Mouse (Mus musculus): ENCODE results near the gene Tmem179b.
"Not testable (repeated sequence)": the region's sequence is repeated elsewhere in the genome, so short reads cannot be mapped to it uniquely, and the experiment has no call there.

Gene Tmem179b

DNA sequence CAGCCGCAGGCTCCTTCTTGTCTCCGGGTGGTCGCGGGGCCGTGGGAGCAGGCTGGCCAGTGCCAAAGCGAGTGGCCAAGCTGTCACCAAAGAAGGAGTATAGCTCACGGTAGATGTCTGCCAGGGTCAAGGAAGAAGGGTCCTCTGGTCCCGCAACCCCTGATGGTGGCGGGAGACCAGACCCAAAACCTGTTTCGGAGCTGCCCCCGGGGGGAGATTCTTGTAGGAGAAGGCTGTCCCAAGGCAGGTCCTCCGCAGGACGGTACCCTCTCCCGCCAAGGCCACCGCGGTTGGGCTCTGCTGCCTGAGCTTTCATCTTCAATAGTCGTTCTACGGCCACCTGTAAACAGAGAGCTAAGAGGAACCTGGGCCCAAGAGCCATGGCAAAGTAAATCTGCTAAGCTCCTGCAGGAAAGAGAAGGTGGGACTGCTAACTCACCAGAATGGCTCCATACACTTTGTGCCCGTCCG lies 719 bp upstream of the Tmem179b start:
- DNase-seq, result peak; percentile 10

DNA sequence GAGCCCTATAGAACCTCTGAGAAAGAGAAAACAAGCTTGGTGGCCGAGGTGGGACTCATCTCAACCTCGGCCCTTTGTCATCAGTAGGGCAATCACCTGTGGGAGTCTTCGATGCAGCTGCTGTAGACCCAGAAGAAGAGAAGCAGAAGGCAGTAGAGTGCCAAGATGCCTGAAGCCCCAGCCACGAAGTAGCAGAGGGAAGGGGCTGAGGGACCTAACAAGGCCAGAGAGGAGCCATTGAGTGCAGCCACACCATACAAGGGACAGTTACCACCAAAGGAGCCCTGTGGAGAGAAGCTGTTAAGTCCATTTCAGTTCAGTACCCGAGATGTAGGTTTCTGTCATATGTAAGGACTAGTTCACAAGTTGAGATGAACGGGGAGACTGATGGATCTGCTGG lies 858 bp downstream of the Tmem179b start:
- no peak for DNase-seq

DNA sequence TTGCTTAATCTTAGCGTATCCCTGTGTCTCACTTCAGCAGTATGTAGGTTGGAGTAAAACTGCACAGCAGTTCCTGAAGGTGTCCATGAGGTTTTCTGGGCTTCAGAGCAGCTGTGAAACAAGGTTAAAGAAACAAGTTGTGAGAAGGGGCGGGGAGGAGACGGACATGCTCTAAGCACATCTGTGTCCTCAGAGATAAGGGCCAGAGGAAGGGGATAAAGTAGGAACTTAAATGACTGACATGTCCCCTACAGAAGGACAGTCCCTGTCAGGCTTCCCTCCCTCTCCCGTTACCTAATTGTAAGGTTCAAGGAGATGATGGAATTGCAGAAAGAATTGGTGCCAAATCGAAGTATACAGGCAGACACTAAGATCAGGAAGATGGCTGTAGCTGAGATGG lies 1.3 kb downstream of the Tmem179b start:
- DNase-seq, result no peak

DNA sequence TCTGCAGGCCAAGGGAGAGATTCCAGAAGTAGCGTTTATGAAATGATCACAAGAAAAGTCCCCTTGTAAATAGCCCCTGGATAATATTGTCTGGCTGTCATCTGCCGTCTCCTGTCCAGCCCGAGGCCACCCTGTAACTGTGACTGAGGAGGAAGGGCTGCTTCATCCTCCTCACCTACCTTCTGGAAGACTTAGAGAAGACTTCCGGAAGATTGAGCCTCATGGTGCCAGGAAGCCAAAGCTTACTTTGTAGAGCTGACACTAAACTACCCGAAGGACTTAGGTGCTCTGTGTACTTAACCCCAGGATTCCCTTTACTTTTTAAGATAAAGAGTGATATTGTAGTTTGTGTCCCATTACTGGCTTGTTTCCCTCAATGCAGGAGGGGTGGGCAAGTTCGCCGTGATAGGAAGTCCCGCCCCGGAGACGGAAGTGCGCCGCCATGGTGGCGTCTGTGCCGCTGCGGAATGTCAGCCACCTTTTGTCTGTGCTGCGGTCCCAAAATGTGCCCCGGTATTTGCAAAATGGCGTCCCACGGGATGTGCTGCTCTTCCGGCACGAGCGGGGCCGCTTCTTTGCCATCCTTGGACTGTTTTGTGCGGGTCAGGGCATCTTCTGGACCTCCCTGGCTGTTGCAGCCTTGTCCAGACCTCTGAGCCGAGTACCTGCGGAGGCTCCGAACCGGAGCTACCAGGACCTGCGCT lies 3.5 kb downstream of the Tmem179b start, which contains the start of gene Tmem223:
Gene Tmem223, plus strand, starts transcription at position 430 of the 704 bp plus-strand sequence.
- DNase-seq, result peak; percentile 84

DNA sequence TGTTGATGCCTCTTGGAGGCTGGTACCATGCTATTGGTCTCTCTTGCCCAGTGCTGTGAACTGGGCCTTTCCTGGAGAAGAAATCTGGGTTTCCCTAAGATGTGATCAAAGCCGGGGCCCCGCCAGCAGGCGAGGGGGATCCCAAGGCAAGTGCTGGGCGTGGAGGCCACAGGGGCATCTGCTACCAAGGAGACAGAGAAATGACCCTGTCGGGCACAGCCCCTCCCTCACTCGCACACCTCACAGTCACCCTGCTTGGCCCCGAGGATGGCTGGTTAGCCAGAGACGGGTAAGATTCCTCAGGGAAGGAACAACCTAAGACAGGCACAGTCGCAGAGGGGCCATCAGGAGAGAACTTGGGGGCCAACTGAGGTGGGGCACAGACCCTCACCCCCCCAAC lies 8.7 kb downstream of the Tmem179b start:
- DNase-seq, result no peak

DNA sequence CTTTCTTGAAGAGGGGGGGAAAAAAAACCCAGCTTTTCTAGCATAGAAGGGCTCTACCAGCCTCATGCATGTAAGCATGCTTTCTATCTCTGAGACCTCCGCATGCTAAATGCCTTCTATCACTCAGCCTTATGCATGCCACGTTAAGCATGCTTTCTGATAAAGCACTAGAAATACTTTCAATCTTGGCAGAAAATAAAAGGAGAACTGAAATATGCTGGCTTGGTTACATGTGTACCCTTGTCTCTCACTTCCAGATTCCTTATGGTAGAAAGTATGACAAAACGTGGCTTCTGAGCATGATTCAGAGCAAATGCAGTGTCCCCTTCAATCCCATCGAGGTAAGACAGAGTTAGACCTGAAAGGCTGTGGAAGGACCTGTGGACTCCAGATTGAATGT lies 11.0 kb downstream of the Tmem179b start:
- DNase-seq, result no peak

DNA sequence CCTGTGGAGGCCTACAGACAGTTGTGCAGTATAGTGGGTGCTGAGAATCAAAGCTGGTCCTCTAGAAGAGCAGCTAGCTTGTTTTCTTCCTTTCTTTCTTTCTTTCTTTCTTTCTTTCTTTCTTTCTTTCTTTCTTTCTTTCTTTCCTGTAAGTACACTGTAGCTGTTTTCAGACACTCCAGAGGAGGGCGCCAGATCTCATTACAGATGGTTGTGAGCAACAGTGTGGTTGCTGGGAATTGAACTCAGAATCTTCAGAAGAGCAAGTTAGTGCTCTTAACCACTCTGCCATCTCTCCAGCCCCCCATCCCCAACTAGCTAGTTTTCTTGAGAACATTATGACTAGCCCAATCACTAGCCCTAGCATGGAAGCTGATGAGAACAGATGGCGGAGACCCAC lies 13.5 kb downstream of the Tmem179b start:
- DNase-seq, result no peak

DNA sequence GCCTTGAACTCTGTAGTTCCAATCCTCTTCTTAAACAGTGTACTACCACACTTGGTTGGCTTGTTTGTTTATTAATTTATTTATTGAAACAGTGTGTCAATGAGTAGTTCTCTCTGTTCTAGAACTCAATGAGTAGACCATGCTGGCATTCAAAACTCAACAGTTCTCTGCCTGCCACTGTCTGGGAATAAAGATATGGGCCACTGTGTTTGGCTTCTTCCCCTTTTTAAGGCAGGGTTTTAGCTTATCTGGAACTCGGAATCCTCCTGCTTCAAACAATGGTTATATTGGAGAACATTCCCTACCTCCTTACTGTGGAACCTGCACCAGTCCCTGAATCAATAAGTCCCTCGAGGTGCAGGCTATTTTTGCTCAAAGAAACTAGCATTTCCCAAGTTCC lies 15.4 kb downstream of the Tmem179b start:
- no peak for DNase-seq

DNA sequence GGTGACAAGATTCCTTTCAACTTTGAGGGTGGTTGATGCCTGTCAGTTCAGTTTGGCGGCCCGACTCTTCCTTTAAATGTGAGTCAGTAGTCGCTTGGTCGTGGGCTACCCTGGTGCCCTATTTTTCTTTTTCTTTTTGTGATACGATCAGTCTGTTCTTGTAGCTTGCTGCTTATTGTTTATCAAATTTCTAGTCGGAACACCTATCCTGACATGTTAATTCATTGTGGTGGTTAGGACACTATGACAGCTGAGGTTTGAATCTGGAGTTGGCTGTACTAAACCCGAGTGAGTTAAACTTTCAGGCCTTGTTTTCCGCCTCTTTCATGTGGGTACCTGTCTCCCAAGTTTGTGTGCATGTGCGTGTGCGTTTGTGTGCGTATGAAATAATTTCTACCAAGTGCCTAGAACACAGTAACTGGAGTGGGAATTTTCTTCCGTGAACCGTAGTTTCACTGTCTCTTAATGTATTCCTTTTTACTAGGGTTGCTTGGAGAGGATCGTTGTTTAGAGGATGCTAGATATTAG lies 16.7 kb downstream of the Tmem179b start:
- DNase-seq, result no peak

DNA sequence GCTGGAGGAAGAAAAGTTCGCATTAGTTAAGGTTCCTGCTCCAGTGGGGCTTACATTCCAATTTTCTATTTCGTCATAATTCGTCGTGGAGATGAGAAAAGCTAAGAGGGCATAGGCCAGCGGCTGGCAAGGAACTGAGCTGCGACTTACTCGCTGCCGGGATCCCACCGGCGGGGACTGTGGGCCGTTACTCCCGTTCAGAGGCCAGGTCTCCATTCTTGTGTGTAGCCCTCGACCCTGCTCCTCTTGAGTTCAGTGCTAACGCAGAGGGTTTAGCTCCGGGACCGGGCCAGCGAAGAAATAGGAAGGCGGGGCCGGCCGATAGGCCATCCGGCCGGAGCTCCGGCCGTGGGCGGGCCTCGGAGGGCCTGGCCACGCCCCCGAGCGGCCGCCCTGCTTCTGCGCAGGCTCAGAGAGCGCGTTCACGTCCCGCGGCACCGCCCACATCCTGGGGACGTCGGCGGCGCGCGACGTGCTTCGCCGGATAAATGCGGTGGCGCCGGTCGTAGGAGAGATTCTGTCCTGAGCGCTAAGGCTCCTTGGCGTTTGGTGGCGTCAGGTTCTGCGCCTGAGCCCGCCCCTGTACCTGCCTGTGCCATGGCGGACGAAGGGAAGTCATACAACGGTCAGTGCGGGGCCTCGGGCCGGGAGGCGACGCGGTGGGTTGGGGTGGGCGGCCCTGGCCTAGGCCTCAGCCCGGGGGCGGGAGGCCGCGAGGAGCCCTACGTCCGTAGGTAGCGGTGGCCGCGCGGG lies 17.5 kb downstream of the Tmem179b start, which contains the start of gene Nxf1:
Gene Nxf1, plus strand, starts transcription at position 439 of the 753 bp plus-strand sequence.
- DNase-seq, result peak; percentile 96

DNA sequence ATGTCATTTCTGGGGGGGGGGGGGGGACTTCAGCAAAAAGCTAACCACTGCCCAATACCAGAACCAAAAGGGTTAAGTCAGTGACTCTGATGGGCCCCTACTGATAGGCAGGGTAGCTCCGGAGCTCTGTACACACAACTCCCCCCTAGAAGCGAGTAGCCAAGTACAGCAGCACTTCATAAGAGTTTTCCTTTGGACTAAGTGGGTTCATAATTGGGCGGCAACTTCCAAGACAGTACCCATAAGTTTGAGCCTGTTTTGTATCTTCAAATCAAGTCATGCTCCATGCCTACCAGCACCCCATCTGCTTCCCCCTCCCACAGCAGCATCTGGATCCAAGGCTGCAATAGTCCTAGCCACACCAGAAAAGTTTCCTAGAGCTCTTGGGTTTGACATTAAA lies 18.6 kb downstream of the Tmem179b start:
- no peak for DNase-seq

DNA sequence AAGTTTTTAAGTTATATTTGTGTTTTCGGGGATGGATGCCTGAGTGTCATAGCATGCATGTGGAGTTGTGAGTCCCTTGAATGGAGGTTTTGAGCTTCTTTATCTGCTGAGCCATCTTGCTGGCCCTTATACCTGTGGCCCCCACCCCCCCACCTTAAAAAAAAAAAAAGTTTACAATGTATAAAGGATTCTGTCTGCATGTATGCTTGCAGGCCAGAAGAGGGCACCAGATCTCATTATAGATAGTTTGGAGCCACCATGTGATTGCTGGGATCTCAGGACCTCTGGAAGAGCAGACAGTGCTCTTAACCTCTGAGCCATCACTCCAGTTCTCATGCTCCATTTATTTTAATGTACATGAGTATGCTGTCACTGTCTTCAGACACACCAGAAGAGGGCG lies 26.9 kb downstream of the Tmem179b start:
- DNase-seq, result no peak

DNA sequence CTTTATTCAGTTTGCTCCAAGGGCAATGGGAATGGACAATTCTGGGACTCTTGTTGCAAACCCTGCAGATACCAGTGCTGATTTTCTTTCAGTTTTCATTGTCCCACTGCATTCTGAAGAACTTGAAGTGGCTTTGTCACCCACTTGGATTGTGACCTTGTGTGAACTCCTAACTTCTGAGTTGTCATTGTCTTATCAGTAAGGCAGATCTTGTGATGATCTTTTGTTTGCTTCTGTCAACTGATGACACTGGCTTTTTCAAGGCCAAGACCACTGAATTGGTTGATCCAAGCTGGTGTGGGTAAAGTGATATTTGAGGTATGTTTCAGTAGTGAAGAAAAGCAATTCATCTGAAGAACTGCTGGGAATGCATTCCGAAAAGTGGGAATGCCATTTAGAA lies 28.9 kb downstream of the Tmem179b start:
- DNase-seq, result no peak

DNA sequence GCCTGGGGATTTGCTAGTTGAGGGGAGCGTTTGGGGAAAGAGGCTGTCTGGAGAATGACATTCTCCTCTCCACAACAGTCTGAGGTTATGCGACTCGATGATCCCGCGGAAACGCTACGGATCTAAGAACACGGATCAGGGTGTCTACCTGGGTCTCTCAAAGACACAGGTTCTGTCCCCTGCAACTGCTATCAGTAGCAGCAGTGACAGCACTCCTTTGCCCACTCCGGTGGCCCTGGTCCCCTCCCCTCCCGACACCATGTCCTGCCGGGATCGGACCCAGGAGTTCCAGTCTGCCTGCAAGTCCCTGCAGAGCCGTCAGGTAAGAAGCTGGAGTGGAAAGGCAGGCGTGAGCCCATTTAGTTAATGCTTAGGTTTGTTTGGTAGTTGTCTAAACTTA lies 32.1 kb downstream of the Tmem179b start:
- no peak for DNase-seq

DNA sequence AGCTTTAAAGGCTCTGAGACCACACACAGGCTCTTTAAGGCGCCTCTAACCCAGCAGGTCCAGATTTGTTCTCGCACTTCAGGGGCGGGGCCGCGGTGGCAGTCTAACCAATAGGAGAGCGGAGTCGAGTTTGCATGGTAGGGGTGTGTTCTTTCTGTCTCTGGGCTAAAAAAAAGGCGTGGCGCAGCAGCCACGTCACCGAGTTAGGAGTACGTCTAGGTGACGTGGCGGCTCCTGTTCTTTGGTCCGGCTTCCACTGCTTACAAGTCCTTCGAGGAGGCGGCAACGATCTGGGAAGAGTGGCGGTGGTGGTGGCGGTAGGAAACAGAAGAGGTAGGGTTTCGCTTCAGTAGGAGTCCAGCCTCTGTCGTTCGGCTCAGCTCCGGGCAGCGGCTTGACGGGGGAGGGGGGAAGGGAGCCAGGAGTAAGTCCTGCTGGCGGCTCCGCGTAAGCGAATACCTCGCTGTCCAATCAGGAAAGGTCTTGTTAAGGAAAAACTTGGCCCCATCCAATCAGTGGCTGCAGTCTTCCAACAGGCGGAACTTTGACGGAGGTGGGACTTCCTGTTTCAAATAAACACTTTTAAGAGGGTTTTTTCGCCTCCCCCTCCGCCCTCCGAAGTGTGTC lies 32.9 kb downstream of the Tmem179b start, which contains the start of gene Stx5a:
Gene Stx5a, plus strand, starts transcription at position 171 of the 627 bp plus-strand sequence.
- peak; percentile 94 for DNase-seq

DNA sequence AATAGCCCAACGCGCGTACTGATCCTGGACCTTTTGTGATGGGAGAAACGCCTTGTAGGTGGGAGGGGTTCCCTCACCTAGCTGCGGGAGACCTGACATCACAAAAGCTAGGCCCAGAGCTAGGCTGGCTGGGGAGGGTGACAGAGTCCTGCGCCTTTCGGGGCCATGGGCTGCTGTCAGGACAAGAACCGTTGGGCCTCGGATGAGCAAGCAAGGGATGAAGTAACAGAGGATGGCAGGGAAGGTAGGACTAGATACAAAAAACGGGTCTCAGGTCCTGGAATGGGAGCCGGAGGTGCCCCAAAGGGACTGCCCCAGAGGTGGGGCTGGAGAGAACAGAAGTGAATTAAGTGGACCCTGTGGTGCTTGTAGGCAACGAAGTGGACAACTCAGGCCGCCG lies 33.7 kb downstream of the Tmem179b start, which contains the start of gene 1700092M07Rik:
Gene 1700092M07Rik, plus strand, starts transcription at position 116 of the 400 bp plus-strand sequence.
- DNase-seq, result no peak

DNA sequence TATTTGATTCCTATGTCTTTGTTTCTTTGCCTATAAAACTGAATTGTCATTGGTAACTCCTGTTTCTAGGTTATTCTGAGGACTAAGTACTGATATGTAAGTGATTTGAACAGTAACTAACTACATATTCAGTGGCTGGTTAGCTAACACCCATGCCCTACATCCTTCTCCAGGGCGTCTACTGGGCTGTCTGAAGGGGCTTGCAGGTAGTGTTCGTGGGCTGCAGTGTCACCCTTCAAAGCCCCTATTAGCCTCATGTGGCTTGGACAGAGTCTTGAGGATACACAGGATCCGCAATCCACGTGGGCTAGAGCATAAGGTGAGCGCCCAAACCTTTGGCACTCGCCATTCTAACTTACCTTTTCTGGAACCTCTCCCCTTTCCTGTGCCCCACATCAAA lies 34.6 kb downstream of the Tmem179b start:
- no peak for DNase-seq

DNA sequence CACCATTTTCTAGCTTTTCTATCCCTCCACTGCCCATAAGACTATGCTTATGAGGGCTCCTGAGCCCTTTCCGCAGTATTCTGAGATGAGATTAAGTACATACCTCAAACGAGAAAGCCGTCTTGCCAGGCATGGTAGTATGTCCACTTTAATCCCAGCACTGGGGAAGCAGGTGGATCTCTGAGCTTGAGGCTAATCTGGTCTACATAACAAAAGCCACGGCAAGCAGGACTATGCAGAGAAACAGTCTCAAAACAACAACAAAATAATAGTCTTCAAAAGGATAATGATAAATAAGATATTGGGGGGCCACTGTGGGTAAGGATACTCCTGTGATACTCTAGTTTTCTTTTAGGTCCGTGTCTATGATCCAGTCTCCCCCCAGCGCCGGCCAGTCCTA lies 35.4 kb downstream of the Tmem179b start:
- no peak for DNase-seq

DNA sequence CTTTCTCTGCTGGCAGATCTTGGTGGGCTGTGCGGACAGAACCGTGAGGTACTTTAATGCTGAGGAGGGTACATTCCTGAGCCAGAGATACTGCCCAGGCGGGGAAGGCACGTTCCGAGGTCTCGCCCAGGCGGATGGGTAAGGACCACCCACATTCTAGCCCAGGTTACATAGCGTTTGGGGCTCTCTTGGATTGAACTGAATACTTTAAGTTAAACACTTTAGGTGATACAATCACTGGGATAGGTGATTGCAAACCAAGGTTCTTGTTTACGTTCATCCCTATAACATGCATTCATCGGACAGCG lies 38.2 kb downstream of the Tmem179b start:
- no peak for DNase-seq

DNA sequence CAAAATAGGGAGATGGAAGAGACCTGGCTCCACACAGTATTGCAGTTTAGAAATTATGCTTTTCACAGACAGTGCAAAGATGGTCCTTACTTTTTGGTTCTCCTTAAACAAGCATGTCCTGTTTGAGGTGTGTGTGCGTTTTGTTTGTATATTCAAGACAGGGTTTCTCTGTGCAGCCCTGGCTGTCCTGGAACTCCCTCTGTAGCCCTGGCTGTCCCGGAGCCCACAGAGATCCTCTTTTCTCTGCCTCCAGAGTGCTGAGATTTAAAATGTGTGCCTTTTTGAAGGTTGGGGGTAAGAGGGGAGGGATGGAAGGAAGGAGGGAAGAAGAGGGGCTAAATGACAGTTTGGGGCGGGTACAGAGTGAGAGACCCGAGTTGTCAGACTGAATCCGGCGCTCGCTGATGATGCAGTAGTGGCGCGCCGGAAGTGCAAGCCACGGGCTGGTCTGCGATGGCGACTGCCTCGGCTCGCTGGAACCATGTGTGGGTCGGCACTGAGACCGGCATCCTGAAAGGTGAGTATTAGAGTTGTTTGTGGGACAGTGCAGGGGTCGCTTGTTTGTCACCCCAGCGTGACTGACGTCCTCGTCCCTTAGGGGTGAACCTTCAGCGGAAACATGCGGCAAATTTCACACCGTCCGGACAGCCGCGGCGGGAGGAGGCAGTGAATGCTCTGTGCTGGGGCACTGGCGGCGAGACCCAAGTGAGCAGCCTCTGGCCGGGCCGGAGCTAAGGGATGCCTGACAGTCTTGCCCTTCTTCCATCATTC lies 38.7 kb downstream of the Tmem179b start, which contains the start of gene Wdr74:
Gene Wdr74, plus strand, starts transcription at position 439 of the 771 bp plus-strand sequence.
- peak; percentile 92 for DNase-seq

DNA sequence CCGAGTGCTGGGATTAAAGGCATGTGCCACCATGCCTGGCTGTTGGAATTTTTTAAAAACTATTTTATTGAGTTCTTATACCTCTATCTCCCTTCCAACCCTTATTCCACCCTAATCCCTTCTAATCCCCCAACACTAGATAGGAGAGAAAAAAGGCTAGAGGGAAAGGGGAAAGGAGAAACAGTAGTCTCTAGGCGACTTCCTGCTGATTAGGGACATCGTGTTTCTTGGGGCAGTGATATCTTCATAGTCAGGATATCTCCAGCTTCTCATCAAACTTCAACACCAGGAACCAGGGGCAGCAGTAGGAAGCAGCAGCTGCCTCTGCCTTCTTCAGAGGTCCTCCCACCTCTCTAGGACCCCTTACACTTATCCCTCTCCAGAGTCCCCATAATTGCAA lies 39.9 kb downstream of the Tmem179b start:
- DNase-seq, result no peak

DNA sequence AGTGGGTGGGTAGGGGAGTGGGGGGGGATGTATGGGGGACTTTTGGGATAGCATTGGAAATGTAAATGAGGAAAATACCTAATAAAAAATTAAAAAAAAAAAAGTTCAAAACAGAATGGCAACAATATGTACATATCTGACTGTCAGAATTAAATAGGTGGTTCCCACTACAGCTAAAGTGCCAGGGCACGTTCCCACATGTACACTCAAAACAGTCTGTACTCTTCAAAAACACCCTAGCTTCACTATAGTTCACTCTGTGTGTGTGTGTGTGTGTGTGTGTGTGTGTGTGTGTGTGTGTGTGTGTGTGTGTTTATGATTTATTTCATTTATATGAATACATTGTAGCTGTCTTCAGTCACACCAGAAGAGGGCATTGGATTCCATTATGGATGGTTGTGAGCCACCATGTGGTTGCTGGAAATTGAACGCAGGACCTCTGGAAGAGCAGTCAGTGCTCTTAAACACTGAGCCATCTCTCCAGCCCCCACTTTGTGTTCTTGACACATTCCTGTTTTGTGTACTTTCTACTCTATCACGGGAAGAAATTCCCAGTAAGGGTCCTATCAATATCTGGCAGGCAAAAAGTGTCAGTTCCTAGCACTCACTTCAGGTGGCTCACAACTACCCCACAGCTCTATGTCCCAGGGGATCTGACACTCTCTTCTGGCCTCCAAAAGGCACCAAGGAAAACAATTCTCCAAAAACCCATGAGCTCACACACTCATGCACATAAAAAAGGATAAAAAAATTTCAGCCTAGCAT lies 45.8 kb downstream of the Tmem179b start:
- DNase-seq, result not testable (repeated sequence)
